In genomic region chr4:64876924-64877323, GRCm38 (mm10) we compare ENCODE assay signal across 14 mouse cellular contexts.
"Had no signal": no experiment of that assay in that cellular context is flagged by ENCODE, and none has a peak within 500 bp of the region (broad histone marks: within the 10 kb centered on the region; RNA-seq: fewer than 3 reads in every experiment).

No protein-coding gene starts in this region.

- H3K27ac ChIP-seq: limb, embryonic 12.5 days; limb, embryonic 15.5 days; liver, embryonic 14.5 days; lung, embryonic 15.5 days had no signal

- DNase-seq: left cerebral cortex, postnatal 4 days; liver, postnatal 0 days; lung, postnatal 10 days; lung, postnatal 4 days; midbrain, embryonic 14.5 days; thymus, adult 18-20 months; thymus, postnatal 36 days had no signal

- H3K4me3 ChIP-seq: limb, embryonic 12.5 days; limb, embryonic 15.5 days; lung, embryonic 15.5 days had no signal

- H3K9ac ChIP-seq: limb, embryonic 12.5 days; limb, embryonic 15.5 days; liver, embryonic 14.5 days; liver, postnatal 0 days; lung, embryonic 15.5 days had no signal

- H3K27me3 ChIP-seq: limb, embryonic 12.5 days; limb, embryonic 15.5 days; lung, embryonic 15.5 days had no signal

- H3K36me3 ChIP-seq: limb, embryonic 12.5 days; limb, embryonic 15.5 days; lung, embryonic 15.5 days had no signal

- H3K4me2 ChIP-seq: limb, embryonic 12.5 days; limb, embryonic 15.5 days; liver, embryonic 11.5 days; lung, embryonic 15.5 days; midbrain, embryonic 11.5 days had no signal

- ATAC-seq: intestine, postnatal 0 days; liver, postnatal 0 days had no signal

- H3K4me1 ChIP-seq: limb, embryonic 12.5 days; limb, embryonic 15.5 days; lung, embryonic 15.5 days had no signal

- H3K9me3 ChIP-seq: limb, embryonic 12.5 days; limb, embryonic 15.5 days; lung, embryonic 15.5 days had no signal
